Mouse (Mus musculus) intestine, embryonic 14.5 days (tissue): ENCODE data around the gene Prkar2b. TPM values are rescaled to one million over a fixed set of nuclear protein-coding genes. Genes with fewer than 3 reads are reported as not detected.

Experiments used
- ATAC-seq: fragments of 200-750 bp; cut with Nextera tagmentation; replicated peaks from 2 replicates; pipeline ENCODE4 v1.8.0; 2017; ENCODE audit warnings: low read depth, moderate number of reproducible peaks, moderate TSS enrichment, moderate library complexity; ENCODE audit not compliant: low FRiP score, low TSS enrichment
- DNase-seq: peaks from one replicate; pipeline ENCODE4 v3.0.0-alpha.2; 2018; ENCODE audit warnings: low spot score
- H3K27ac ChIP-seq: fragments of 300-500 bp; sonication (generic); 2 replicates; pipeline ENCODE4 v1.5.1; 2014; ENCODE audit warnings: low read depth, mild to moderate bottlenecking, control low read depth
- H3K27me3 ChIP-seq: fragments of 300-500 bp; sonication (generic); replicated peaks from 2 replicates; pipeline ENCODE4 v1.6.1; 2014; ENCODE audit warnings: low read length, control low read depth; ENCODE audit not compliant: control insufficient read depth, insufficient read depth
- H3K36me3 ChIP-seq: fragments of 300-500 bp; sonication (generic); 2 replicates; pipeline ENCODE4 v1.6.1; 2014; ENCODE audit warnings: low read length, control low read depth; ENCODE audit not compliant: control insufficient read depth, insufficient read depth
- H3K4me1 ChIP-seq: fragments of 300-500 bp; sonication (generic); replicated peaks from 2 replicates; pipeline ENCODE4 v1.6.1; 2014; ENCODE audit warnings: low read length, control low read depth, mixed read lengths; ENCODE audit not compliant: control insufficient read depth, insufficient read depth
- H3K4me2 ChIP-seq: fragments of 300-500 bp; sonication (generic); 2 replicates; pipeline ENCODE4 v1.6.1; 2014; ENCODE audit warnings: low read length
- H3K4me3 ChIP-seq: fragments of 300-500 bp; sonication (generic); 2 replicates; pipeline ENCODE4 v1.5.1; 2014; ENCODE audit warnings: low read depth, low read length, control low read depth, mixed read lengths
- H3K9ac ChIP-seq: fragments of 300-500 bp; sonication (generic); 2 replicates; pipeline ENCODE4 v1.6.1; 2014; ENCODE audit warnings: mild to moderate bottlenecking, low read length
- H3K9me3 ChIP-seq: fragments of 300-500 bp; sonication (generic); 2 replicates; pipeline ENCODE4 v1.6.1; 2016; ENCODE audit warnings: low read length, control low read depth; ENCODE audit not compliant: control insufficient read depth
- WGBS: fragments of 180-500 bp; shearing (Covaris S2); extraction: QIAGEN DNeasy Blood & Tissue Kit; methylation state at CpG from one replicate; pipeline ENCODE4 v1.1.7; 2014; 5-methylcytosine and 5-hydroxymethylcytosine counted together
- polyA plus RNA-seq: library from polyadenylated mRNA; unstranded; fragments of >200 nt; fragmentation: Nextera tagmentation; extraction: Ambion mirVana; gene quantifications from 2 replicates; pipeline ENCODE4 v1.2.1, GENCODE M21; 2014

The Prkar2b gene
- polyA plus RNA-seq, 1 experiment from 2014 or later = 23.8 TPM

GRCm38 (mm10) chr12:31976544-31976943 lies 84.6 kb downstream of the Prkar2b start:
- ATAC-seq (no peak), DNase-seq (no peak)
- no peak overlapping the region for H3K27ac ChIP-seq
- H3K9ac ChIP-seq = no peak overlapping the region
- 45% methylated on average over 7 of the region's 7 CpGs for WGBS
- no peaks in the 10 kb centered on the region; the same call in 1 of the 2 replicates for H3K4me1 ChIP-seq
- H3K36me3 ChIP-seq = no peaks in the 10 kb centered on the region
- no peaks in the 10 kb centered on the region for H3K27me3 ChIP-seq
- H3K4me3 ChIP-seq = no peak overlapping the region
- no peaks in the 10 kb centered on the region for H3K9me3 ChIP-seq
- H3K4me2 ChIP-seq = no peak overlapping the region

DNA sequence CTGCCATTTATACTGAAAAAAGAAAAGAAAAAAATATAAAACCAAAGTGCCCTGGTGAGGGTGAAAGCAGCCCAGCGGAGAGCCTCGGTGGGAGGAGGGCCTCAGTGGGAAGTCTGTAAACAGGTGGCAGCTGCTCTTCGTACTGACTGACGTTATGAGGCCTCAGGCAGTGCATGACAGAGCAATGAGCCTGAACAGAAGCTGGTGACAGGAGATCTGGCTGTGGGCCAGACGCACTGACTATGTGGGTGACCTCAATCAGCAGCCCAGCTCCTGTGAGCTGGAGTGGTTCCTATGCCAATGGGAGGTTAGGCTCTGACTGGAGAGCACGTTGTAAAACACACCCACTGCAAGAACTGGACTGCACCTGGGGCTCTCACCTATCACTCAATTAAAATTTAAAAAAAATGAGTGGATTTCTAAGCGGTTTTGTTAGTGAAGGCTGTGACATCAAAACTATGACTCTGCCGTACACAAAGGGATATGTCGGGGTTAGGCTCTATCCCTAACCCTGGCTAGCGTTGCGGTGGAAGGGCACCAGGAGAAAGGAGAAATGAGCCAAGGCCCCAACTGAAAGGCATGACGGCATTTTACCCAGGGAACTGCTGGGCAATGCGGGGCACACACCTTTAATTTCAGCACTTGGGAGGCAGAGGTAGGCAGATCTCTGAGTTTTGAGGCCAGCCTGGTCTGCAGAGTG lies 87.5 kb downstream of the Prkar2b start:
- Histone ChIP-seq H3K27ac (no peak overlapping the region), H3K4me3 (no peak overlapping the region), H3K27me3 (no peaks in the 10 kb centered on the region), H3K36me3 (no peaks in the 10 kb centered on the region), H3K4me2 (no peak overlapping the region), H3K9ac (no peak overlapping the region), H3K4me1 (no peaks in the 10 kb centered on the region; the same call in 1 of the 2 replicates), H3K9me3 (no peaks in the 10 kb centered on the region)
- ATAC-seq = peak; percentile 68; the same call in 1 of the 2 replicates
- WGBS = 59% methylated on average over 13 of the region's 13 CpGs
- DNase-seq = no peak

DNA sequence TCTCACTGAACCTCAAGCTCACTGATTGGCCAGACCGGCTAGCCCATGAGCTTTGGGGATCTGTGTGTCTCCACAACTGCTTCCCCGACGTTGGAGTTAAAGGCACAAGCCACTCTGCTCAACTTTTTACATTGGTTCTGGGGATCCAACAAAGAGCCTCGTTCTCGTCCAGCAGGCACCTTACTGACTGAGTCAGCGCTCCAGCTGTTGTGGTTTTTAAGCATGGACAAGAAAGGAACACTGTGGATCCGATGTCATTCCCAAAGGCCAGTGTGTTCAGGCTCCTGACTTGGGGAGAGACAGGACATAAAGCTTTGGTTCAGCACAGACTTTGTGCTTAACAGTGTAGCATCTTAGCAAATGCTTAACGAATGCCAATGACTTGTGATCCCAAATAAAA lies 89.5 kb downstream of the Prkar2b start:
- no peak for DNase-seq
- no peak overlapping the region for H3K4me2 ChIP-seq
- H3K9me3 ChIP-seq = no peaks in the 10 kb centered on the region
- no peak for ATAC-seq
- no peaks in the 10 kb centered on the region for H3K36me3 ChIP-seq
- H3K9ac ChIP-seq = no peak overlapping the region
- WGBS = 92% methylated on average over 8 of the region's 8 CpGs
- H3K4me1 ChIP-seq = no peaks in the 10 kb centered on the region; the same call in 1 of the 2 replicates
- H3K27ac ChIP-seq = no peak overlapping the region
- H3K4me3 ChIP-seq = no peak overlapping the region
- no peaks in the 10 kb centered on the region for H3K27me3 ChIP-seq

DNA sequence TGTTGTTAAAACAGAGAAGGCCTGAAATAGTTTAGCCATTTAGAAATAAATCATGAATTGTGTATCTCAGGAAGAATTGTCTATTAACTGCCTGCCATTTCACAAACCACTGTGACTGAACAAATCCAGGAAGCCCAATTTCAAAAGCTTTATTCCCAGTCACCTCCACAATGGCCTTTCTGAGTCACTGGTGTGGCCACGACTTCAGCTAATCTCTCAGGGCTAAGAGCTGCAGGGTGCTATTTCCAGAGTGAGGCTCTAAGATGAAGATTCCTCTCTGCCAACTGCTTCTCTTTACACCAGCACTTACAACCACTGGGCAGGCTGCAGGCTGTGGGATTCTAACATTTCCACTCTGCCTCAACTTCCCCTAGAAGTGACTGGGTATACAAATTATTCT lies 92.0 kb downstream of the Prkar2b start:
- H3K4me2 ChIP-seq = no peak overlapping the region
- H3K9ac ChIP-seq = no peak overlapping the region
- 0 out of 2 replicates have a peak, but pooled peaks cover 4% of the 10 kb centered on the region for H3K36me3 ChIP-seq
- ATAC-seq = no peak
- H3K4me3 ChIP-seq = no peak overlapping the region
- DNase-seq = no peak
- no peaks in the 10 kb centered on the region; the same call in 1 of the 2 replicates for H3K4me1 ChIP-seq
- no peaks in the 10 kb centered on the region for H3K9me3 ChIP-seq
- H3K27me3 ChIP-seq = no peaks in the 10 kb centered on the region
- no peak overlapping the region for H3K27ac ChIP-seq
- 35% methylated on average over 1 of the region's 1 CpGs for WGBS

GRCm38 (mm10) chr12:31967536-31967935 lies 93.6 kb downstream of the Prkar2b start:
- DNase-seq = no peak
- ATAC-seq = peak; percentile 58; the same call in 1 of the 2 replicates
- Histone ChIP-seq H3K9me3 (no peaks in the 10 kb centered on the region), H3K4me1 (no peaks in the 10 kb centered on the region), H3K4me2 (no peak overlapping the region), H3K4me3 (no peak overlapping the region), H3K27me3 (no peaks in the 10 kb centered on the region), H3K27ac (no peak overlapping the region), H3K36me3 (0 out of 2 replicates have a peak, but pooled peaks cover 4% of the 10 kb centered on the region), H3K9ac (no peak overlapping the region)
- 4% methylated on average over 2 of the region's 2 CpGs for WGBS

DNA sequence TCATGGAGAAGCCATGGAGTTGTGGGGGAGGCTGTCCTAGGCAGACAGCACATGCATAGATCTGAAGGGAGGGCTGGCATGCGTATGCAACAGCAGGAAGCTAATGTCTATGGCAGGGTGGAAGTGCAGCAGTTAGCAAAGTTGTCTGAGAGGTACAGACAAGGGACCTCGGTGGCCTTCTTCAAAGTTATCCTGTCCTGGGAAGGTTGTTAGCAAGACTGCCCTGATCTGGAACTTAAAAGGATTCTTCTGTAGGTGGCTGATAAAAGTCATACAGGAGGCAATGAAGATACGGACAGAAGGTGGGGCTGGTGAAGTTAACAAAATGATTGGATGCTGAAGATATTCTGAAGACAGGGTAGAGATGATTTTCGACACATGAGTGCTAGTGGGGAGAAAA lies 94.7 kb downstream of the Prkar2b start:
- Histone ChIP-seq H3K4me3 (no peak overlapping the region), H3K27ac (no peak overlapping the region), H3K27me3 (no peaks in the 10 kb centered on the region), H3K9me3 (no peaks in the 10 kb centered on the region), H3K4me2 (no peak overlapping the region), H3K9ac (no peak overlapping the region), H3K36me3 (0 out of 2 replicates have a peak, but pooled peaks cover 6% of the 10 kb centered on the region), H3K4me1 (no peaks in the 10 kb centered on the region)
- no peak for ATAC-seq
- 85% methylated on average over 4 of the region's 4 CpGs for WGBS
- DNase-seq = no peak

DNA sequence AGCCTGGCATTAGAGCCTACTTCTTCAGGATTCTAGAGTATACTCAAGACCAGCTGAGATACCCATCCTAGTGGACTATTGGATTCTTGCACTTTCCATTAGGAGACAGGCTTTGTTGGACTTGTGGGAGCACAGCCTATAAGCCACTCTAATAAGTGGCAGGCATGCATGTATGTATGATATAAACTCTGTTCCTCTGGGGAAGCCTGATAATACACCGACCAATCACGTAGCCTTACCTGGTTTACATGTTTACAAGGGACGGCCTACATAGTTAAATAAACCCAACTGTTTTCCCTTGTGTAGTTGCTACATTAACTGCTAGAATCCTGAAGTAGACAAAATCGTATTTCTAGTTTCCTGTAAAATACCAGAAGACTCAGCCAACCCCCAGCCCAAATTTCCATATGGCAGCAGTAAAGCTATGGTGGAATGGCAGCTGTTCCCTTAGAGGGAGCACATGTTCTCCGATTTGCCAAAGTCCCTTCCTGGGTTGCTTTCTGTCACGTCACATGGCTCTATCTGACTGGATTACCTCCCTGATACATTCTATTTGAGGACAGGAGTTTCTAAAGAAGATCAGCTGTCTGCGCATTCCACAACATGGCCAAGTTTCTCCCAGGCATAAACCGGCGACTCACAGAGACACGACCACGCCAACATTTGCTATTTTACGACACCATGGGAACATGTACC lies 95.4 kb downstream of the Prkar2b start:
- 90% methylated on average over 12 of the region's 12 CpGs for WGBS
- no peak for ATAC-seq
- DNase-seq = no peak
- Histone ChIP-seq H3K4me2 (no peak overlapping the region), H3K9me3 (no peaks in the 10 kb centered on the region), H3K36me3 (0 out of 2 replicates have a peak, but pooled peaks cover 7% of the 10 kb centered on the region), H3K9ac (no peak overlapping the region), H3K4me1 (no peaks in the 10 kb centered on the region), H3K4me3 (no peak overlapping the region), H3K27me3 (no peaks in the 10 kb centered on the region), H3K27ac (no peak overlapping the region)

- Histone ChIP-seq H3K9ac (no peak overlapping the region), H3K4me1 (no peaks in the 10 kb centered on the region), H3K27ac (no peak overlapping the region), H3K27me3 (no peaks in the 10 kb centered on the region), H3K9me3 (no peaks in the 10 kb centered on the region), H3K36me3 (0 out of 2 replicates have a peak, but pooled peaks cover 8% of the 10 kb centered on the region), H3K4me2 (no peak overlapping the region), H3K4me3 (no peak overlapping the region)
- no peak for DNase-seq
- ATAC-seq = no peak
- 91% methylated on average over 6 of the region's 6 CpGs for WGBS
Measured at GRCm38 (mm10) chr12:31964074-31964473, 97.0 kb downstream of the Prkar2b start.
